Mouse (Mus musculus) neural tube, embryonic 12.5 days (tissue): Measurements from ENCODE around the gene Ccl3. TPM values are rescaled to one million over a fixed set of nuclear protein-coding genes. Genes with fewer than 3 reads are reported as not detected.

Source experiments
- ATAC-seq: fragments of 200-750 bp; cut with Nextera tagmentation; 2 replicates; pipeline ENCODE4 v1.8.0; 2017; ENCODE audit warnings: low read depth, mild to moderate bottlenecking, moderate TSS enrichment, moderate library complexity; ENCODE audit not compliant: low FRiP score
- H3K27ac ChIP-seq: fragments of 300-500 bp; sonication (generic); 2 replicates; pipeline ENCODE4 v1.5.1; 2016
- H3K27me3 ChIP-seq: fragments of 300-500 bp; sonication (generic); replicated peaks from 2 replicates; pipeline ENCODE4 v1.6.1; 2016; ENCODE audit warnings: mild to moderate bottlenecking
- H3K36me3 ChIP-seq: fragments of 300-500 bp; sonication (generic); 2 replicates; pipeline ENCODE4 v1.6.1; 2016; ENCODE audit warnings: mild to moderate bottlenecking
- H3K4me1 ChIP-seq: fragments of 300-500 bp; sonication (generic); 2 replicates; pipeline ENCODE4 v1.6.1; 2016
- H3K4me2 ChIP-seq: fragments of 300-500 bp; sonication (generic); replicated peaks from 2 replicates; pipeline ENCODE4 v1.6.1; 2016; ENCODE audit warnings: mild to moderate bottlenecking
- H3K4me3 ChIP-seq: fragments of 300-500 bp; sonication (generic); 2 replicates; pipeline ENCODE4 v1.5.1; 2016
- H3K9ac ChIP-seq: fragments of 300-500 bp; sonication (generic); 2 replicates; pipeline ENCODE4 v1.6.1; 2016; ENCODE audit warnings: mild to moderate bottlenecking
- H3K9me3 ChIP-seq: fragments of 300-500 bp; sonication (generic); 2 replicates; pipeline ENCODE4 v1.6.1; 2016; ENCODE audit warnings: mild to moderate bottlenecking
- WGBS: fragments of 180-500 bp; shearing (Covaris S2); methylation state at CpG from one replicate; pipeline ENCODE4 v1.1.7; 2016; 5-methylcytosine and 5-hydroxymethylcytosine counted together
- polyA plus RNA-seq: library from polyadenylated mRNA; unstranded; fragments of >200 nt; fragmentation: Nextera tagmentation; extraction: Ambion mirVana; gene quantifications from 2 replicates; pipeline ENCODE4 v1.2.1, GENCODE M21; 2016

Ccl3 gene
- polyA plus RNA-seq, 1 experiment from 2014 or later: 1.7 TPM

- no peak for ATAC-seq
- H3K36me3 ChIP-seq: no peaks in the 10 kb centered on the region
- 83% methylated on average over 5 of the region's 5 CpGs for WGBS
Measured at GRCm38 (mm10) chr11:83640141-83640540, 9.0 kb downstream of the Ccl3 start.

GRCm38 (mm10) chr11:83639533-83639932 is 9.6 kb downstream of the Ccl3 start:
- WGBS: 73% methylated on average over 3 of the region's 3 CpGs
- Histone ChIP-seq H3K36me3 (no peaks in the 10 kb centered on the region), H3K4me1 (no peaks in the 10 kb centered on the region)

More at GRCm38 (mm10) chr11:83640141-83640540, 9.0 kb downstream of the Ccl3 start:
- H3K27ac ChIP-seq: no peak overlapping the region
- no peak overlapping the region for H3K4me3 ChIP-seq
- no peak overlapping the region for H3K9ac ChIP-seq
- H3K27me3 ChIP-seq: no peaks in the 10 kb centered on the region
- no peaks in the 10 kb centered on the region for H3K9me3 ChIP-seq
- H3K4me2 ChIP-seq: no peak overlapping the region
- H3K4me1 ChIP-seq: no peaks in the 10 kb centered on the region

GRCm38 (mm10) chr11:83638934-83639333 is 10.2 kb downstream of the Ccl3 start:
- no peaks in the 10 kb centered on the region for H3K36me3 ChIP-seq
- ATAC-seq: no peak
- no peaks in the 10 kb centered on the region for H3K4me1 ChIP-seq
- no peaks in the 10 kb centered on the region for H3K9me3 ChIP-seq
- WGBS: 60% methylated on average over 2 of the region's 2 CpGs
- H3K9ac ChIP-seq: no peak overlapping the region
- H3K27me3 ChIP-seq: no peaks in the 10 kb centered on the region
- no peak overlapping the region for H3K4me3 ChIP-seq
- H3K27ac ChIP-seq: no peak overlapping the region
- no peak overlapping the region for H3K4me2 ChIP-seq

More at GRCm38 (mm10) chr11:83639533-83639932, 9.6 kb downstream of the Ccl3 start:
- Histone ChIP-seq H3K9ac (no peak overlapping the region), H3K9me3 (no peaks in the 10 kb centered on the region), H3K4me2 (no peak overlapping the region), H3K4me3 (no peak overlapping the region), H3K27ac (no peak overlapping the region), H3K27me3 (no peaks in the 10 kb centered on the region)
- no peak for ATAC-seq

- no peaks in the 10 kb centered on the region for H3K4me1 ChIP-seq
- no peak overlapping the region for H3K9ac ChIP-seq
- no peak overlapping the region for H3K27ac ChIP-seq
- H3K27me3 ChIP-seq: no peaks in the 10 kb centered on the region
- ATAC-seq: no peak
- no peak overlapping the region for H3K4me3 ChIP-seq
- no peak overlapping the region for H3K4me2 ChIP-seq
- WGBS: 79% methylated on average over 1 of the region's 1 CpGs
- no peaks in the 10 kb centered on the region for H3K36me3 ChIP-seq
- no peaks in the 10 kb centered on the region for H3K9me3 ChIP-seq
Measured at GRCm38 (mm10) chr11:83636742-83637235, 12.4 kb downstream of the Ccl3 start.

- Histone ChIP-seq H3K4me2 (no peak overlapping the region), H3K4me3 (no peak overlapping the region), H3K9ac (no peak overlapping the region), H3K36me3 (no peaks in the 10 kb centered on the region), H3K9me3 (no peaks in the 10 kb centered on the region), H3K27ac (no peak overlapping the region), H3K27me3 (no peaks in the 10 kb centered on the region), H3K4me1 (no peaks in the 10 kb centered on the region)
- 95% methylated on average over 2 of the region's 2 CpGs for WGBS
- ATAC-seq: no peak
Measured at GRCm38 (mm10) chr11:83634898-83635297, 14.3 kb downstream of the Ccl3 start.

GRCm38 (mm10) chr11:83634425-83634824 is 14.7 kb downstream of the Ccl3 start:
- Histone ChIP-seq H3K4me3 (no peak overlapping the region), H3K27ac (no peak overlapping the region)
- ATAC-seq: no peak

GRCm38 (mm10) chr11:83632744-83633143 is 16.4 kb downstream of the Ccl3 start:
- no peaks in the 10 kb centered on the region for H3K9me3 ChIP-seq
- no peak overlapping the region for H3K4me2 ChIP-seq
- H3K27me3 ChIP-seq: no peaks in the 10 kb centered on the region
- H3K27ac ChIP-seq: no peak overlapping the region
- no peak overlapping the region for H3K4me3 ChIP-seq
- WGBS: 75% methylated on average over 4 of the region's 4 CpGs
- no peaks in the 10 kb centered on the region for H3K36me3 ChIP-seq
- no peaks in the 10 kb centered on the region for H3K4me1 ChIP-seq
- no peak overlapping the region for H3K9ac ChIP-seq
- ATAC-seq: no peak

More at GRCm38 (mm10) chr11:83634425-83634824, 14.7 kb downstream of the Ccl3 start:
- H3K27me3 ChIP-seq: no peaks in the 10 kb centered on the region
- no peaks in the 10 kb centered on the region for H3K4me1 ChIP-seq
- H3K4me2 ChIP-seq: no peak overlapping the region
- H3K9me3 ChIP-seq: no peaks in the 10 kb centered on the region
- no peaks in the 10 kb centered on the region for H3K36me3 ChIP-seq
- 55% methylated on average over 4 of the region's 4 CpGs for WGBS
- H3K9ac ChIP-seq: no peak overlapping the region

- no peak for ATAC-seq
- Histone ChIP-seq H3K36me3 (no peaks in the 10 kb centered on the region), H3K9ac (no peak overlapping the region), H3K9me3 (no peaks in the 10 kb centered on the region), H3K27ac (no peak overlapping the region), H3K4me2 (no peak overlapping the region), H3K4me3 (no peak overlapping the region), H3K27me3 (no peaks in the 10 kb centered on the region), H3K4me1 (no peaks in the 10 kb centered on the region)
- WGBS: 87% methylated on average over 2 of the region's 2 CpGs
Measured at GRCm38 (mm10) chr11:83631065-83631464, 18.1 kb downstream of the Ccl3 start.

- no peaks in the 10 kb centered on the region for H3K4me1 ChIP-seq
- no peak overlapping the region for H3K4me3 ChIP-seq
- H3K27ac ChIP-seq: no peak overlapping the region
- ATAC-seq: no peak
- WGBS: 100% methylated on average over 1 of the region's 1 CpGs
- H3K9me3 ChIP-seq: no peaks in the 10 kb centered on the region
- no peak overlapping the region for H3K4me2 ChIP-seq
- H3K9ac ChIP-seq: no peak overlapping the region
- H3K36me3 ChIP-seq: no peaks in the 10 kb centered on the region
- H3K27me3 ChIP-seq: no peaks in the 10 kb centered on the region
Measured at GRCm38 (mm10) chr11:83630630-83631029, 18.5 kb downstream of the Ccl3 start.

- Histone ChIP-seq H3K27ac (no peak overlapping the region), H3K4me3 (no peak overlapping the region), H3K36me3 (no peaks in the 10 kb centered on the region), H3K9ac (no peak overlapping the region), H3K4me2 (no peak overlapping the region), H3K4me1 (no peaks in the 10 kb centered on the region), H3K9me3 (no peaks in the 10 kb centered on the region), H3K27me3 (no peaks in the 10 kb centered on the region)
- 88% methylated on average over 9 of the region's 9 CpGs for WGBS
- ATAC-seq: no peak
Measured at GRCm38 (mm10) chr11:83628808-83629207, 20.3 kb downstream of the Ccl3 start.

- H3K9ac ChIP-seq: no peak overlapping the region
- no peaks in the 10 kb centered on the region for H3K9me3 ChIP-seq
- no peak overlapping the region for H3K4me3 ChIP-seq
- H3K4me1 ChIP-seq: no peaks in the 10 kb centered on the region
- no peaks in the 10 kb centered on the region for H3K27me3 ChIP-seq
- ATAC-seq: no peak
- no peak overlapping the region for H3K4me2 ChIP-seq
- 87% methylated on average over 3 of the region's 3 CpGs for WGBS
- H3K27ac ChIP-seq: no peak overlapping the region
- no peaks in the 10 kb centered on the region for H3K36me3 ChIP-seq
Measured at GRCm38 (mm10) chr11:83623586-83623985, 25.6 kb downstream of the Ccl3 start.

GRCm38 (mm10) chr11:83619037-83619436 is 30.1 kb downstream of the Ccl3 start:
- Histone ChIP-seq H3K4me1 (no peaks in the 10 kb centered on the region), H3K4me2 (no peak overlapping the region), H3K36me3 (no peaks in the 10 kb centered on the region), H3K9ac (no peak overlapping the region), H3K9me3 (no peaks in the 10 kb centered on the region), H3K4me3 (no peak overlapping the region), H3K27ac (no peak overlapping the region), H3K27me3 (no peaks in the 10 kb centered on the region)
- no peak for ATAC-seq
- 97% methylated on average over 1 of the region's 1 CpGs for WGBS

- 68% methylated on average over 4 of the region's 5 CpGs for WGBS
- H3K4me3 ChIP-seq: no peak overlapping the region
- H3K27ac ChIP-seq: no peak overlapping the region
- no peak for ATAC-seq
- H3K4me1 ChIP-seq: no peaks in the 10 kb centered on the region
- no peaks in the 10 kb centered on the region for H3K36me3 ChIP-seq
- no peaks in the 10 kb centered on the region for H3K27me3 ChIP-seq
- no peak overlapping the region for H3K9ac ChIP-seq
- no peak overlapping the region for H3K4me2 ChIP-seq
- H3K9me3 ChIP-seq: no peaks in the 10 kb centered on the region
Measured at GRCm38 (mm10) chr11:83618238-83618637, 30.9 kb downstream of the Ccl3 start.
